Mouse (Mus musculus) cerebellum, adult 11 months (tissue): Measurements from ENCODE around the gene Mthfr.

Experiments used
- DNase-seq: peaks from one replicate; pipeline ENCODE4 v3.0.0; 2022

The Mthfr gene

DNA sequence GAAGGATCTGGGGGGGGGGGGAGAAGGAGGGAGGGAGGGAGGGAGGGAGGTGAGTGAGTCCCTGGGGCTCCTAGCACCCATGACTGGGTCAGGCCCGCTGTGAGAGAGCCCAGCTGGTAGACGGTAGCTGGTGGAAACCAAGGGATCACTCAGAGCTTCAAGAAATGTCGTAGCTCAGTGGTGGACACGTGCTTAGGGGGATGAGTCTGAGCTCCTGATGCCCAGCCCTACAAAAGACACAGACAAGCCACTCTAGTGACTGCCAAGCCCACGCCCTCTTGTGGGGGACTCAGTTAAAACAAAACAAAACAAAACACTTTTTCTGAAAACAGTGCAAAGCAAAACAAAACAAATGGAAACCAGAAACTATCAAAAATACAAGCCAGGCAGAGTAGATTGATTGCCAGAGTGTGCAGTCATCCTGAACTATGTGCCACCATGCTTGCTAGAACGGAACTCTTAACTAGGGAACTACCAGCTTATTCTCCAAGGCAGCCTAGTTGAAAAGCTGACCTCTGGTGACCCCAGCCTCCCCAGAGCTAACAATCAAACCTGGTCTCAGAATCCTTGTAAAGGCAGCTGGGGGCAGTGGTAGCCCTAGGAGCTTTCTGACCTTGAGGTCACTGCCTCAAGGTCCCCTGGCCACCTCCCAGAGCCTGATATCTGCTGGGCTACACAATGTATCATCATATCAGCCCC lies 27.0 kb downstream of the Mthfr start:
- DNase-seq = no peak

- DNase-seq = no peak
Observed at GRCm38 (mm10) chr4:148066401-148066744, 27.5 kb downstream of the Mthfr start.

GRCm38 (mm10) chr4:148067346-148067745 lies 28.5 kb downstream of the Mthfr start:
- DNase-seq = no peak

- DNase-seq = no peak
Observed at GRCm38 (mm10) chr4:148069602-148070218, 30.8 kb downstream of the Mthfr start.

DNA sequence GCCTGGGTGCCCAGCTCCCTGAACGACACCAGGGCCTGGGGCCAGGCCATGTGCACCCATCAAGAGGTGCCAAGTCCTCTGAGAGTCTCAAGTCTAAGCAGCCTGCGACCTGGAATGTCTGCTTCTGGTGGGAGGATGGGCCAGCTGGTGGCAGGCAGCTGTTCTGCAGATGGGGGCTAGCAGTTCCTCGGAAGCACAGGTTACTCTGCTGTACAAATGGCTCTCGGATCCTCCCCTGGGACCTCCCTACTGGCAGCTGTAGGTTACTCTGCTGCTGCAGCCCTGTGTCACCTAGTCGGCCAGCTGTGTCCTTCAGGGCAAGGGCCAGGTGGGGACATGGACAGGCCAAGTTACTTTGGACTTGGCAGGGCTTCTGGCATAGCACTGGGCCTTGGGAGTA lies 32.6 kb downstream of the Mthfr start:
- no peak for DNase-seq

- no peak for DNase-seq
Observed at GRCm38 (mm10) chr4:148074521-148075189, 35.8 kb downstream of the Mthfr start.

GRCm38 (mm10) chr4:148075259-148075658 lies 36.4 kb downstream of the Mthfr start:
- DNase-seq = no peak

- no peak for DNase-seq
Observed at GRCm38 (mm10) chr4:148075881-148076280, 37.0 kb downstream of the Mthfr start.

GRCm38 (mm10) chr4:148079212-148079611 lies 40.3 kb downstream of the Mthfr start:
- DNase-seq = no peak

- no peak for DNase-seq
Observed at GRCm38 (mm10) chr4:148079944-148080596, 41.2 kb downstream of the Mthfr start.

- no peak for DNase-seq
Observed at GRCm38 (mm10) chr4:148080597-148080973, 41.7 kb downstream of the Mthfr start.

DNA sequence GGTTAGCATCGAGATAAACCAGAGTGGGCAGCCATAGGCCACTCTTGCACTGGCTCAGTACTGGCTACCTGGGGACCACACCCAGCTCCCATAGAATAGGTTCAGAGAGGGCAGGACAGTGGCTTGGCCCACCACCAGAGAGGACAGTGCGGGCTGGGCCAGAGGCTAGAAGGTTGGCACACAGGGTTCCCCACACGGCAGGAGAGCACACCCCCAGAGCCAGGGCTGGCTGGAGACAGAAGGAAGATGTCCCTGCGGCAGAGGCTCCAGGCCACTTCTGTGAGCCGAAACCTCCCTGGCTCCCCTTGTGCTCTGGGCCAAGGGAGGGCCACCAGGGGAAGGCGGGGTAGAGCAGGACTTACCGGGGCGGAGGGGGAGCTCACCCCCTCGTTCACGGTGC lies 42.3 kb downstream of the Mthfr start:
- no peak for DNase-seq

DNA sequence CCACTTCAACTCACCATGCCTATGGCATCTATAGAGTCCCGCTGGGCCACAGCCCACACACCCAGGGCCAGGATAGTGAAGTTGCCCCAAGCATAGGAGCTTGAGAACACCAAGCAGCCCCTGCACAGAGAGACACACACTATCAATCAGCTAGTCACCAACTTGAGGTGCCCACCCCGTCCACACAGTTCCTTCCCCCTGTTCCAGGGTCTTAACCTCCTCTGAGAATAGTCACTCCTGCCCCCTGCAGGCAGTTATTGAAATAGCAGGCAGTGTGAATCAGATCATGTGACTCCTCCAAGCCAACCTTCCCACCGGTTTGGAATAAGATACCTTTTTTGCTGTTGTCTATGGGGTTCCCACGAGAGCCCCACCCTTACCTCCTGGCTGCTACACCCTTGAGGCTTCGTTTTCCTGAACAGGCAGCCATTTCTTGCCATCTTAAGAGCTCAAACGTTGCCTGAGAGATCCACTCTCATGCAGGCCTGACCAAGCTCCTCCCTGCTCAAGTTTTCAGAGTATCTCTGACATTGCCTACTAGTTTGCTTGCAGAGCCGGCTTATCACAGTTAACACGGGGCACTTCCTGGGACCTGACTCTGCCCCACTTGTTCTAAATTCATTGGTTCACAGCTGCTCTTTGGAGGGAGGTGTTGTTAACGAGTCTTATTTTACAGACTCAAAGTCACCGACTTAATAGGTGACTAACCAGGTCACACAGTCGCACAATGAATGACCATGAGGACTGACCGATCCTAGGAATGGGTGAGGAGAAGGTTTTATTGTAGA lies 43.6 kb downstream of the Mthfr start:
- DNase-seq = peak; percentile 43

DNA sequence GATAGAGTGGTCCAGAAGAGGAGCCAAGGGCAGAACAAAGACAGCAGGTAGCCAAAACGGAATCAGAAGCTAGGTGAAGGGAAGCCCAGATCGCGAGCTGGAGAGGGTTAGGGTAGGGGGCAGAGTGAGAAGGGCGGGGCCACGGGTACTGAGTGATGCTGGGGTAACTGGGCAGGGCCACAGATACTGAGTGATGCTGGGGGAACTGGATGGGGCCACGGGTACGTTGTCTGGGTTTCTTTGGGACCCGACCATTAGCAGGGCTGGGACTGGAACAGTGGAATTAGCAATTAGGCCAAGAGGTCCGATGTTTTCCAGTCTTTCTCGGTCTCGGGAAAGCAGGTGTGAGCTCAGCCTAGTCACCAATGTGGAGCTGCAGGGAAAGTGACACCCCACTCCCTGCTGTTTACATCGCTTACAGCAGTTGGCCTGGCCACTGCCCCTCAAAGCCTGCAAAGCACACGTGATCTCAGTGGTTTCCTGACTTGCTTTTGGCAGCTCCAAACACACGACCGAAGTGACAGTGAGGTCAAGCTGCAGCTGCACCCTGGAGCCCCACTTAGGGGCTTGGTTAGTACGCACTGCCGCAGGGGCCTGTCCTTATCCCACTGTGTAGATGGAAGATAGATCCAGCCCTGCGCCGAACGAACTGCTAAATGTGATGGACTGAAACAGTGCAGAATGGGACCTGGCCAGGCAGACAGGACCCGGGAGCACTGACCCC lies 44.5 kb downstream of the Mthfr start:
- DNase-seq = no peak

GRCm38 (mm10) chr4:148084261-148084714 lies 45.4 kb downstream of the Mthfr start:
- no peak for DNase-seq

DNA sequence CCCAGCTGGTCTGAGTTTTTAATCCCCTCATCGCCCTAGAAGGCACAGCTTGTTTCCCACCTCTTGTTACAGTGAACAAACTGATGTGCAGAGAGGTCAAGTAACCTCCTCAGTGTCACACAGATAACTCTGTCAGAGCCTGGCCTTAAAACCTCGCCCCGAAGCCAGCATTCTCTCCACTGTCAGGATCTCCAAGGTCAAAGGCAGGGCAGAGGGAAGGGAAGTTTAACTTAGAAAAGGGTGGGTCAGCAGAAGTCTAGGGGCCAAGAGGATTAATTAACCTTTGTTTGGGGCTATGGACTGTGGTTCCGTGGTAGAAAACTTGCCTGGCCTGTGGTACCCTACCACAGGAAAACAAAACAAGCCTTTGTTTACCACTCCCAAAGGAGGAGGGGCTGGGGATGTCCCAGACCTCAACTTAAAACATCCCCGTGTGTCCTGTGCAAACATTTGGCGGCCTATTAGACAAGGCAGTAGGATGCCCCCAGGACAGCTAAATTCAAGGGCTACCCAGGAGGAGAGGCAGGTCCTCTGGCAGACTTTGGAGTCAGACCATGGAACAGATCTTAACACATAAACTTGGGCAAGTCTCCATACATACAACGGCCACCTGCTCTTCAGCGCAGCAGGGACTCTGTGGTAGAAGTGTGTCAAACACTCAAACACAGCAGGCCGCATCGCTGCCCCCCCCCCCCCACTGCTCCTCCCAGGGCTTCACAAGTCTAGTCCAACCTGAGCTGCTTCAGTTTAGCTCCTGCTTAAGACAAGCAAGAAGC lies 46.4 kb downstream of the Mthfr start:
- DNase-seq = no peak

- no peak for DNase-seq
Observed at GRCm38 (mm10) chr4:148085907-148086305, 47.0 kb downstream of the Mthfr start.

DNA sequence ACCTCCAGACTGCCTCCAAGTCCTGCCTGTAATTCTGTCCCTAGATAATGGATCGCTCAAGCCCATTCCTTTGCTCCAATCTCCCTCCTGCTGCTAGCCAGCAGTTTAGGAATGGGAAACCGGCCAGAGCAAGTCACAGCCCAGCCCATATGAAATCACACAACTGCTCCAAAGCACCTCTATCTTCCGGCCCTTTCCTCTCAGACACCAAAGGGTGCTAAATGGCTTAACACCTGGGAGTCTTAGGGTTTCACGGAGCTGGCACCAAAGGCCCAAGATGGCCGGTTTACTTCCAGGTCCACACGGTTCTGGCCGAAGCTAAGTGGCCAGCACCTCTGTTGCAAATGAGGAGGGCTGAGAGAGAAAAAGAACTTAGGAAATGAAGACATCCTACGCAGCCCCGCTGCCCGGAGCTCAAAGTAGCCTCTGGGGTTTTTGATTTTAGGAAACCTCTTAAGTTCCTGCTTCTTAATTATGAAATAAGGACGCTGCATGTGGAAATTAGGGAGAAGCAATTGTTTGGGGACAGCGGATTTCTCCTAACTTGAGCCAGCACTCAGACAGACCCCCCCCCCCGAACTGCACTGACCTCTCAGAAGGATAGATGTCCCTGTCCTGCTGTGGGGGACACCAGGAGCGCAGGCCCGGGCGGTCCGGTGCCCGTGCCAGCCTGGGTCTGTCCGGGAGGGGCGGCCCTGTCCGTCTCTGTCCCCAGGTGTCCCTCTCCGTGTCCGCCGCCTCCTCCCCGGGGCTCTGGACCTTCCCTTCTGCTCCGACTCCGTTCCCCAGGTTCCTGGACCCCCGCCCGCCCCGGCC lies 48.4 kb downstream of the Mthfr start:
- no peak for DNase-seq

DNA sequence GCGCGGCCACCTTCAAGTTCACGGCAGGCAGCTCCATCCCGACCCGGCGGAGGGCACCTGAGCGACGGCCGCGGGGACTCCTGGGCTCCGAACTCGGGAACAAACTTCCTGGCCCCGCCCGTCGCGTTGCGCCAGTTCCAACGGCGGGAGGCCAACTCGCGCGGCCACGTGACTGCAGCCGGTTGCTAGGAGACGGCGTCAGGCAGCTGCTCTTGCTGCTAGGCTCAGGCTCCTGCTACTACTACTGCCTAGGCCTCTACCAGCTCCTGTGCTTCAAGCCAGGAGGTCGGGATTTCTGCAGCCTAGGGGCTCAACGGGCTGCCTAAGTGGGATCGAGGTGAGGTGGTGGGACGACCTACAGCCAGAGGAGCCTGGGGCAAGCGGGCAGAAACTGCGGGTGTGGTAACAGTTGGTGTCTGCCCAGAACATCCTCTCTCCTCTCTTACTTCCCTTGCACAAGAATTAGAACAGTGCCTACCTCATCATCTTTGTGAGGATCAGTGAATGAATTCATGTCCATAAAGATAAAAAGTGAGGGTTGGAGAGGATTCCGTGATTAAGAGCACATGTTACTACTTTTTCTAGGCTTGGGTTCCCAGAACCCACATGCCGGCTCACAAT lies 49.1 kb downstream of the Mthfr start, which contains the start of gene Agtrap:
Gene Agtrap, minus strand, starts transcription at position 125 of the 621 bp plus-strand sequence.
- peak; percentile 89 for DNase-seq

DNA sequence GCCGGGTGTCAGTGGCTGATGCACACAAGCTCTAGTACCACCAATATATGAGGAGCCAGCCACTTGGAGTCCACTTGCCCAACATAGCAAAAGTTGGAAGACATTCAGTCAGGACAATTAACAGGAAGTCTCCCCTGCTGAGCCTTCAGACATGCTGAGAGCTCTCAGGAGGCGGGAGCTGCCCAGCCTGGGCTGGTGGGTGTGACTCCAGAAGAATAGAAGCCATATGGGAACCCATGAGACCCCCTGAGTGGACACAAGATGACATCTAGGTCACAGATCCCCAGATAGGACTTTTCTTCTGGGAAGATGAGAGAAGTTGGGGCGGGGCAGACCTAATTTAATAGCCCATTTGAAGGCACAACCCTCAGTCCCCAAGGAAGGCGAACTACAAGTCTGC lies 50.3 kb downstream of the Mthfr start:
- no peak for DNase-seq
